Mouse (Mus musculus) monocyte, adult 59 days (primary cell): ENCODE results near the gene Hmcn2. TPM values are rescaled to one million over a fixed set of nuclear protein-coding genes. Genes with fewer than 3 reads are reported as not detected.

Experiments
- total RNA-seq, 2 experiments: library from RNA; stranded (reverse); gene quantifications; one replicate each; pipeline ENCODE4 v1.2.4; 2023

Gene Hmcn2
- total RNA-seq: under 1 TPM in 1 of 2 experiments, not detected in 1; 0.27 TPM

GRCm38 (mm10) chr2:31314007-31314465 lies at the start of gene Hmcn2:
TSS of gene Hmcn2 (plus strand) at chr2:31314415.

DNA sequence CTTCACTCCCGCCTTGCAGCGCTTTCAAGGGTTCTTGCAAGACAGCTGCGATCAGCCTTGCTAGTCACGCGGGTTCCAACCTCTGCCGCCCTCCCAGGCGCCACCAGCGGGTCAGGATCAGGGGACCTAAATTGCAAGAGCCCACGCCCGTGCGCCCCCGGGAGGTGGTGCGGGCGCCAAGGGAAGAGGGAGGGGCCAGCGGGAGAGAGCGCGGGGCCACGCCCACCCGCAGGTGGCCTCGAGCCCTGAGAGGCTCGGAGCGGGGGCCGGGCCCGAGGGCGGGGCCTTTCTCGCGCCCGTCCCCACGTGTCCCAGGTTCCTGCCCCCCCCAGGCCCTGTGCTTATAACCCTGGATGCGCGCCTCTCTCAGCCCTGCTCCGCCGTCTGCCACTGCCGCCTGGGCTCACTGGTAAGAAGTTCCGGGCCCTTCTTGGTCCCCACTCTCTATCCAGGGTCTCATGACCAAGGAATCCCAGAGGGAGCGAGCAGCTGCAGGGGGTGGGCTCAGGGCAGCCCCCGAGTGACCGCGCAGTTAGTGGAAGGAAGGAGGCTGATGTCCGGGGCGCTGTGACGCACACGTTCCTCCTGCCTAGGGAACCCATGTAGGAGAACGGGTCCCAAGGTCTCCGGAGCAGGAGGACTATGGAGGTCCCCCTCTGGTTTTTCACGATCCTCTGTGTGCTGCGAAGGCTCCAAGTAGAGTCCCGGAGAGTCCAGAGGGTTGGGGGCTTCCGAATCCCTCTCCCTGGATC lies 155.9 kb downstream of the Hmcn2 start, which contains the start of gene Ass1:
Gene Ass1, plus strand, starts transcription at position 277 of the 752 bp plus-strand sequence.

Other genes with a start within 250 kb of the Hmcn2 start
- 100 to 1,000 TPM; 168 to 194 TPM for gene Fnbp1, start 172.4 kb upstream of the Hmcn2 start, total RNA-seq
- gene Gpr107, start 162.1 kb upstream of the Hmcn2 start, total RNA-seq: 10 to 100 TPM; 68.7 to 74.0 TPM
- gene Ncs1, start 68.6 kb upstream of the Hmcn2 start, total RNA-seq: not detected
- gene Ass1, start 155.8 kb downstream of the Hmcn2 start, total RNA-seq: 10 to 100 TPM; 46.1 to 52.6 TPM